Mouse (Mus musculus): ENCODE measurements around the gene Hk2. TPM values are rescaled to one million over a fixed set of nuclear protein-coding genes. Genes with fewer than 3 reads are reported as not detected.

The Hk2 gene
- polyA plus RNA-seq, 1 experiment from 2014 or later = 4.8 TPM

GRCm38 (mm10) chr6:82728635-82729034, 45.6 kb downstream of the Hk2 start:
- H3K27me3 ChIP-seq (replicated peaks; ENCODE audit: insufficient read depth, low read length) = no peaks in the 10 kb centered on the region
- 92% methylated on average over 21 of the region's 21 CpGs for WGBS
- no peak overlapping the region for H3K4me2 ChIP-seq (replicated peaks; ENCODE audit: low read depth, low read length)
- DNase-seq (ENCODE audit: low spot score) = no peak
- ATAC-seq = no peak
- H3K9me3 ChIP-seq (ENCODE audit: low read length) = no peaks in the 10 kb centered on the region
- TF ChIP-seq CTCF (IDR thresholded peaks at IDR 0.05) (no peak), EP300 (IDR thresholded peaks at IDR 0.05) (no peak)
- H3K9ac ChIP-seq (replicated peaks; ENCODE audit: low read depth) = no peak overlapping the region
- H3K27ac ChIP-seq (ENCODE audit: low read length) = no peak overlapping the region
- H3K36me3 ChIP-seq (ENCODE audit: insufficient read depth, low read length) = no peaks in the 10 kb centered on the region
- no peaks in the 10 kb centered on the region for H3K4me1 ChIP-seq (ENCODE audit: insufficient read depth, low read depth, low read length)
- no peak overlapping the region for H3K4me3 ChIP-seq (ENCODE audit: low read depth, low read length)

GRCm38 (mm10) chr6:82727206-82727605, 47.0 kb downstream of the Hk2 start:
- Histone ChIP-seq H3K9me3 (ENCODE audit: low read length) (no peaks in the 10 kb centered on the region), H3K4me1 (ENCODE audit: insufficient read depth, low read depth, low read length) (no peaks in the 10 kb centered on the region), H3K4me2 (replicated peaks; ENCODE audit: low read depth, low read length) (no peak overlapping the region), H3K9ac (replicated peaks; ENCODE audit: low read depth) (no peak overlapping the region), H3K27ac (ENCODE audit: low read length) (no peak overlapping the region), H3K36me3 (ENCODE audit: insufficient read depth, low read length) (no peaks in the 10 kb centered on the region), H3K4me3 (ENCODE audit: low read depth, low read length) (no peak overlapping the region), H3K27me3 (replicated peaks; ENCODE audit: insufficient read depth, low read length) (no peaks in the 10 kb centered on the region)
- WGBS = 78% methylated on average over 13 of the region's 13 CpGs
- TF ChIP-seq EP300 (IDR thresholded peaks at IDR 0.05) (no peak), CTCF (IDR thresholded peaks at IDR 0.05) (no peak)
- DNase-seq (ENCODE audit: low spot score) (no peak), ATAC-seq (no peak)

GRCm38 (mm10) chr6:82723321-82723720, 50.9 kb downstream of the Hk2 start:
- ATAC-seq = peak; percentile 92
- no peaks in the 10 kb centered on the region for H3K4me1 ChIP-seq (ENCODE audit: insufficient read depth, low read depth, low read length)
- no peak overlapping the region for H3K4me2 ChIP-seq (replicated peaks; ENCODE audit: low read depth, low read length)
- no peak overlapping the region for H3K9ac ChIP-seq (replicated peaks; ENCODE audit: low read depth)
- 23% methylated on average over 5 of the region's 5 CpGs for WGBS
- no peak overlapping the region for H3K4me3 ChIP-seq (ENCODE audit: low read depth, low read length)
- TF ChIP-seq EP300 (IDR thresholded peaks at IDR 0.05) (peak; percentile 81), CTCF (IDR thresholded peaks at IDR 0.05) (no peak)
- H3K27me3 ChIP-seq (replicated peaks; ENCODE audit: insufficient read depth, low read length) = no peaks in the 10 kb centered on the region
- DNase-seq (ENCODE audit: low spot score) = peak; percentile 79
- H3K9me3 ChIP-seq (ENCODE audit: low read length) = no peaks in the 10 kb centered on the region
- H3K36me3 ChIP-seq (ENCODE audit: insufficient read depth, low read length) = no peaks in the 10 kb centered on the region
- peak overlapping the region; percentile 69 for H3K27ac ChIP-seq (ENCODE audit: low read length)

GRCm38 (mm10) chr6:82716126-82716525, 58.1 kb downstream of the Hk2 start:
- Histone ChIP-seq H3K36me3 (ENCODE audit: insufficient read depth, low read length) (no peaks in the 10 kb centered on the region), H3K27ac (ENCODE audit: low read length) (no peak overlapping the region), H3K9me3 (ENCODE audit: low read length) (no peaks in the 10 kb centered on the region), H3K4me1 (ENCODE audit: insufficient read depth, low read depth, low read length) (0 out of 2 replicates have a peak, but pooled peaks cover 3% of the 10 kb centered on the region), H3K4me2 (replicated peaks; ENCODE audit: low read depth, low read length) (no peak overlapping the region), H3K9ac (replicated peaks; ENCODE audit: low read depth) (no peak overlapping the region), H3K4me3 (ENCODE audit: low read depth, low read length) (no peak overlapping the region), H3K27me3 (replicated peaks; ENCODE audit: insufficient read depth, low read length) (no peaks in the 10 kb centered on the region)
- whole genome bisulfite sequencing = 49% methylated on average over 4 of the region's 4 CpGs
- TF ChIP-seq CTCF (IDR thresholded peaks at IDR 0.05) (no peak), EP300 (IDR thresholded peaks at IDR 0.05) (no peak)
- ATAC-seq (no peak), DNase-seq (ENCODE audit: low spot score) (peak; percentile 25)

- H3K9ac ChIP-seq (replicated peaks; ENCODE audit: low read depth) = no peak overlapping the region
- DNase-seq (ENCODE audit: low spot score) = peak; percentile 32
- H3K4me2 ChIP-seq (replicated peaks; ENCODE audit: low read depth, low read length) = no peak overlapping the region
- no peak overlapping the region for H3K4me3 ChIP-seq (ENCODE audit: low read depth, low read length)
- no peaks in the 10 kb centered on the region for H3K27me3 ChIP-seq (replicated peaks; ENCODE audit: insufficient read depth, low read length)
- no peaks in the 10 kb centered on the region for H3K9me3 ChIP-seq (ENCODE audit: low read length)
- TF ChIP-seq EP300 (IDR thresholded peaks at IDR 0.05) (no peak), CTCF (IDR thresholded peaks at IDR 0.05) (no peak)
- 0 out of 2 replicates have a peak, but pooled peaks cover 3% of the 10 kb centered on the region for H3K4me1 ChIP-seq (ENCODE audit: insufficient read depth, low read depth, low read length)
- 82% methylated on average over 3 of the region's 3 CpGs for WGBS
- H3K36me3 ChIP-seq (ENCODE audit: insufficient read depth, low read length) = no peaks in the 10 kb centered on the region
- H3K27ac ChIP-seq (ENCODE audit: low read length) = no peak overlapping the region
- ATAC-seq = peak; percentile 32; the same call in 1 of the 2 replicates
Measured at GRCm38 (mm10) chr6:82715653-82716052, 58.6 kb downstream of the Hk2 start.

- H3K27ac ChIP-seq (ENCODE audit: low read length) = no peak overlapping the region
Measured at GRCm38 (mm10) chr6:82715253-82715652, 59.0 kb downstream of the Hk2 start.

GRCm38 (mm10) chr6:82714841-82715240, 59.4 kb downstream of the Hk2 start:
- 44% methylated on average over 5 of the region's 5 CpGs for WGBS

More at GRCm38 (mm10) chr6:82715253-82715652, 59.0 kb downstream of the Hk2 start:
- TF ChIP-seq EP300 (IDR thresholded peaks at IDR 0.05) = no peak
- Histone ChIP-seq H3K9me3 (ENCODE audit: low read length) (no peaks in the 10 kb centered on the region), H3K36me3 (ENCODE audit: insufficient read depth, low read length) (no peaks in the 10 kb centered on the region), H3K4me2 (replicated peaks; ENCODE audit: low read depth, low read length) (no peak overlapping the region), H3K9ac (replicated peaks; ENCODE audit: low read depth) (no peak overlapping the region), H3K4me1 (ENCODE audit: insufficient read depth, low read depth, low read length) (0 out of 2 replicates have a peak, but pooled peaks cover 3% of the 10 kb centered on the region), H3K4me3 (ENCODE audit: low read depth, low read length) (no peak overlapping the region), H3K27me3 (replicated peaks; ENCODE audit: insufficient read depth, low read length) (no peaks in the 10 kb centered on the region)
- DNase-seq (ENCODE audit: low spot score) (no peak), ATAC-seq (peak; percentile 13; the same call in 1 of the 2 replicates)
- WGBS = 71% methylated on average over 6 of the region's 6 CpGs

More at GRCm38 (mm10) chr6:82714841-82715240, 59.4 kb downstream of the Hk2 start:
- TF ChIP-seq CTCF (IDR thresholded peaks at IDR 0.05) = no peak
- TF ChIP-seq EP300 (IDR thresholded peaks at IDR 0.05) = no peak
- ATAC-seq = peak; percentile 59
- H3K9me3 ChIP-seq (ENCODE audit: low read length) = no peaks in the 10 kb centered on the region
- no peaks in the 10 kb centered on the region for H3K27me3 ChIP-seq (replicated peaks; ENCODE audit: insufficient read depth, low read length)
- no peak overlapping the region for H3K4me3 ChIP-seq (ENCODE audit: low read depth, low read length)
- H3K9ac ChIP-seq (replicated peaks; ENCODE audit: low read depth) = no peak overlapping the region
- H3K27ac ChIP-seq (ENCODE audit: low read length) = 0 out of 2 replicates have a peak overlapping the region, but pooled peaks have one; percentile 9
- 0 out of 2 replicates have a peak, but pooled peaks cover 3% of the 10 kb centered on the region for H3K4me1 ChIP-seq (ENCODE audit: insufficient read depth, low read depth, low read length)
- H3K36me3 ChIP-seq (ENCODE audit: insufficient read depth, low read length) = no peaks in the 10 kb centered on the region
- no peak overlapping the region for H3K4me2 ChIP-seq (replicated peaks; ENCODE audit: low read depth, low read length)
- DNase-seq (ENCODE audit: low spot score) = peak; percentile 28

All from lung, postnatal 0 days (tissue).